Mouse (Mus musculus) embryonic fibroblast, embryonic 13.5 days (primary cell): Measurements from ENCODE around the gene 2310030G06Rik.

Experiments used
- CTCF ChIP-seq: IDR thresholded peaks from 2 replicates; pipeline ENCODE4 v1.5.1; 2011; ENCODE audit warnings: mild to moderate bottlenecking, control low read depth, low read length, moderate library complexity, borderline replicate concordance; ENCODE audit not compliant: insufficient read depth
- POLR2A ChIP-seq: IDR thresholded peaks from 2 replicates; pipeline ENCODE4 v1.6.1; 2011; ENCODE audit warnings: low read depth, mild to moderate bottlenecking, control low read depth, low read length, moderate library complexity

- TF ChIP-seq POLR2A (no peak), CTCF (no peak)
Measured at GRCm38 (mm10) chr9:50704907-50705306, 41.4 kb downstream of the 2310030G06Rik start.
